Mouse (Mus musculus) fat pad, adult 2 months (tissue): Measurements from ENCODE around the gene Gm20388.
A peak's percentile ranks its signal among the peaks of the same experiment; 100 is the strongest.

Source experiments
- DNase-seq: peaks from one replicate; pipeline ENCODE4 v3.0.0-alpha.2; 2011; ENCODE audit warnings: low read depth, low spot score; ENCODE audit errors: extremely low read depth

Gm20388 gene

GRCm38 (mm10) chr8:123929026-123929425 lies 4018.4 kb downstream of the Gm20388 start:
- DNase-seq, result no peak

GRCm38 (mm10) chr8:123948942-123949685 lies 4038.5 kb downstream of the Gm20388 start, which contains the start of gene Nup133:
Gene Nup133 (minus strand): TSS chr8:123949265.
- DNase-seq, result peak; percentile 67

GRCm38 (mm10) chr8:123949686-123949986 lies 4039.0 kb downstream of the Gm20388 start:
- DNase-seq, result no peak

- no peak for DNase-seq
Observed at GRCm38 (mm10) chr8:123950077-123950802, 4039.6 kb downstream of the Gm20388 start.

GRCm38 (mm10) chr8:123953686-123954085 lies 4043.0 kb downstream of the Gm20388 start:
- DNase-seq, result no peak

- DNase-seq, result no peak
Observed at GRCm38 (mm10) chr8:123954246-123954645, 4043.6 kb downstream of the Gm20388 start.

- DNase-seq, result no peak
Observed at GRCm38 (mm10) chr8:123958130-123958529, 4047.5 kb downstream of the Gm20388 start.

GRCm38 (mm10) chr8:123959473-123959872 lies 4048.8 kb downstream of the Gm20388 start:
- no peak for DNase-seq

GRCm38 (mm10) chr8:123960056-123960455 lies 4049.4 kb downstream of the Gm20388 start:
- no peak for DNase-seq

GRCm38 (mm10) chr8:123960556-123960955 lies 4049.9 kb downstream of the Gm20388 start:
- peak; percentile 64 for DNase-seq

GRCm38 (mm10) chr8:123961371-123961770 lies 4050.7 kb downstream of the Gm20388 start:
- no peak for DNase-seq

- DNase-seq, result no peak
Observed at GRCm38 (mm10) chr8:123966896-123967295, 4056.3 kb downstream of the Gm20388 start.

GRCm38 (mm10) chr8:123973495-123973894 lies 4062.9 kb downstream of the Gm20388 start:
- no peak for DNase-seq

- no peak for DNase-seq
Observed at GRCm38 (mm10) chr8:123977499-123977898, 4066.9 kb downstream of the Gm20388 start.

- DNase-seq, result no peak
Observed at GRCm38 (mm10) chr8:123978166-123978838, 4067.7 kb downstream of the Gm20388 start.

- DNase-seq, result no peak
Observed at GRCm38 (mm10) chr8:123978926-123979325, 4068.3 kb downstream of the Gm20388 start.

- no peak for DNase-seq
Observed at GRCm38 (mm10) chr8:123980239-123980638, 4069.6 kb downstream of the Gm20388 start.

- no peak for DNase-seq
Observed at GRCm38 (mm10) chr8:123981674-123982073, 4071.0 kb downstream of the Gm20388 start.

- no peak for DNase-seq
Observed at GRCm38 (mm10) chr8:123982291-123982793, 4071.7 kb downstream of the Gm20388 start.

GRCm38 (mm10) chr8:123982826-123983400 lies 4072.3 kb downstream of the Gm20388 start, which contains the start of gene Abcb10:
Gene Abcb10 (minus strand): TSS chr8:123983122.
- DNase-seq, result no peak

- DNase-seq, result no peak
Observed at GRCm38 (mm10) chr8:123988605-123989038, 4078.0 kb downstream of the Gm20388 start.
